11 mouse cellular contexts compared by ENCODE assay signal in genomic region chr12:85112550-85113251, GRCm38 (mm10). TPM values are rescaled to one million over a fixed set of nuclear protein-coding genes. Genes with fewer than 3 reads are reported as not detected.
DNase-seq lines count a peak whose midpoint lies in the region; ATAC-seq and TF ChIP-seq lines count a peak whose summit lies in the region.
"Had no signal": no experiment of that assay in that cellular context is flagged by ENCODE, and none has a peak within 500 bp of the region (broad histone marks: within the 10 kb centered on the region; RNA-seq: fewer than 3 reads in every experiment).

No protein-coding gene starts in this region.

- no peaks in the 10 kb centered on the region for H3K27me3 ChIP-seq in heart, embryonic 10.5 days (ENCODE audit: insufficient read depth, poor library complexity, severe bottlenecking)
- no peaks in the 10 kb centered on the region for H3K27me3 ChIP-seq in megakaryocyte, embryonic 14.5 days (replicated peaks)
- no peaks in the 10 kb centered on the region for H3K27me3 ChIP-seq in intestine, embryonic 16.5 days (replicated peaks; ENCODE audit: control insufficient read depth, insufficient read depth, low read length)
- H3K27me3 ChIP-seq in myocyte (ENCODE audit: control insufficient read depth, insufficient read depth, insufficient read length) = no peaks in the 10 kb centered on the region

- peak overlapping the region; percentile 76 for H3K4me2 ChIP-seq in intestine, embryonic 16.5 days (ENCODE audit: low read depth, low read length)
- peak overlapping the region; percentile 87 for H3K4me2 ChIP-seq in myocyte (ENCODE audit: low read depth)

- no peaks in the 10 kb centered on the region for H3K9me3 ChIP-seq in heart, embryonic 10.5 days
- H3K9me3 ChIP-seq in megakaryocyte, embryonic 14.5 days = no peaks in the 10 kb centered on the region
- H3K9me3 ChIP-seq in intestine, embryonic 16.5 days (ENCODE audit: control insufficient read depth, low read length) = no peaks in the 10 kb centered on the region

- peak overlapping the region; percentile 3; the same call in 1 of the 2 replicates for H3K27ac ChIP-seq in heart, embryonic 10.5 days
- peak overlapping the region; percentile 73 for H3K27ac ChIP-seq in intestine, embryonic 16.5 days (ENCODE audit: low read length)

- peak overlapping the region; percentile 98 for H3K4me3 ChIP-seq in heart, embryonic 10.5 days
- peak overlapping the region; percentile 73 for H3K4me3 ChIP-seq in megakaryocyte, embryonic 14.5 days (replicated peaks)
- H3K4me3 ChIP-seq in intestine, embryonic 16.5 days (ENCODE audit: low read length) = no peak overlapping the region
- peak overlapping the region; percentile 85 for H3K4me3 ChIP-seq in myocyte

- no peak for ATAC-seq in megakaryocyte, adult 5-6 weeks (ENCODE audit: poor library complexity, severe bottlenecking)
- ATAC-seq in intestine, embryonic 16.5 days = peak; percentile 68
- ATAC-seq: activated CD4-positive, CD25-positive, alpha-beta regulatory T cell, adult 4 months had no signal

- H3K9ac ChIP-seq in intestine, embryonic 16.5 days (ENCODE audit: low read depth, low read length) = peak overlapping the region; percentile 12; the same call in 1 of the 2 replicates

- no peak for DNase-seq in heart, embryonic 10.5 days (ENCODE audit: low spot score)
- DNase-seq in heart, adult 18-20 months = no peak
- no peak for DNase-seq in urinary bladder, postnatal 25 days (ENCODE audit: low spot score)
- no peak for DNase-seq in lung, postnatal 4 days
- DNase-seq: cerebellum, adult 9-11 months; gastrocnemius, postnatal 25 days had no signal

- H3K36me3 ChIP-seq in heart, embryonic 10.5 days = peaks cover 24% of the 10 kb centered on the region
- peaks cover 41% of the 10 kb centered on the region for H3K36me3 ChIP-seq in megakaryocyte, embryonic 14.5 days (replicated peaks; ENCODE audit: low read length)
- no peaks in the 10 kb centered on the region; the same call in 1 of the 2 replicates for H3K36me3 ChIP-seq in intestine, embryonic 16.5 days (ENCODE audit: control insufficient read depth, insufficient read depth, low read length)
- peaks cover 20% of the 10 kb centered on the region for H3K36me3 ChIP-seq in myocyte (ENCODE audit: control insufficient read depth, insufficient read depth)

- 81% methylated on average over 7 of the region's 7 CpGs for WGBS in heart, embryonic 10.5 days
- 84% methylated on average over 7 of the region's 7 CpGs for WGBS in intestine, embryonic 16.5 days

- TF ChIP-seq POLR2A in myocyte (IDR thresholded peaks at IDR 0.05; ENCODE audit: insufficient read length, low read depth) = no peak

- H3K79me2 ChIP-seq in myocyte (ENCODE audit: control insufficient read depth, insufficient read depth) = peaks cover 68% of the 10 kb centered on the region

- peaks cover 28% of the 10 kb centered on the region for H3K4me1 ChIP-seq in heart, embryonic 10.5 days
- peaks cover 70% of the 10 kb centered on the region for H3K4me1 ChIP-seq in megakaryocyte, embryonic 14.5 days
- peaks cover 17% of the 10 kb centered on the region for H3K4me1 ChIP-seq in intestine, embryonic 16.5 days (ENCODE audit: control insufficient read depth, insufficient read depth, low read length)

- H3ac ChIP-seq in myocyte (ENCODE audit: control insufficient read depth, insufficient read length) = no peak overlapping the region

TF ChIP-seq in myocyte, 11 proteins besides CTCF, POLR2A, EP300 and RAD21:
- no peak for TF ChIP-seq REST (IDR thresholded peaks at IDR 0.05; ENCODE audit: insufficient read depth, insufficient read length)
- TF ChIP-seq POLR2AphosphoS2 (IDR thresholded peaks at IDR 0.05; ENCODE audit: insufficient read length, low read depth) = no peak
- no peak for TF ChIP-seq MAX (IDR thresholded peaks at IDR 0.05; ENCODE audit: low read depth)
- TF ChIP-seq E2F4 (IDR thresholded peaks at IDR 0.05; ENCODE audit: insufficient read depth) = no peak

RNA-seq across cellular contexts. Expression of gene Dlst, which starts 2.1 kb away (rescaled TPM):
- 162 and 217 TPM in 2 replicates for polyA plus RNA-seq in heart, embryonic 10.5 days (2016; fragmentation: Nextera tagmentation; extraction: Ambion mirVana)
- total RNA-seq in heart, adult 18-20 months (2021) = 100 to 1,000 TPM; 759 to 769 TPM
- polyA plus RNA-seq in megakaryocyte, embryonic 14.5 days (2012; ENCODE audit: insufficient read depth, low replicate concordance) = 187 and 398 TPM in 2 replicates
- total RNA-seq in megakaryocyte, adult 5-6 weeks (2015) = 68.1 and 91.8 TPM in 2 replicates
- 166 and 175 TPM in 2 replicates for total RNA-seq in megakaryocyte, adult 5-6 weeks (2017)
- 146 and 158 TPM in 2 replicates for polyA plus RNA-seq in intestine, embryonic 16.5 days (2015; fragmentation: Nextera tagmentation; extraction: Ambion mirVana)
- 219 TPM for polyA plus RNA-seq in myocyte (2012; fragmentation: generic; extraction: Trizol)

RNA-seq across cellular contexts. Expression of gene Prox2, which starts 2.1 kb away (rescaled TPM):
- 1.9 and 2.6 TPM in 2 replicates for polyA plus RNA-seq in heart, embryonic 10.5 days (2016; fragmentation: Nextera tagmentation; extraction: Ambion mirVana)
- total RNA-seq in heart, adult 18-20 months (2021) = 1 to 10 TPM; 1.5 to 2.6 TPM
- 2.2 TPM in 2 replicates for polyA plus RNA-seq in megakaryocyte, embryonic 14.5 days (2012; ENCODE audit: insufficient read depth, low replicate concordance)
- total RNA-seq in megakaryocyte, adult 5-6 weeks (2015) = 1.6 and 3.1 TPM in 2 replicates
- total RNA-seq in megakaryocyte, adult 5-6 weeks (2017) = 2.0 and 6.0 TPM in 2 replicates
- 1.7 and 2.3 TPM in 2 replicates for polyA plus RNA-seq in intestine, embryonic 16.5 days (2015; fragmentation: Nextera tagmentation; extraction: Ambion mirVana)
- polyA plus RNA-seq in myocyte (2012; fragmentation: generic; extraction: Trizol) = 1.9 TPM

RNA-seq across cellular contexts. Expression of gene Rps6kl1, which starts 38.4 kb away (rescaled TPM):
- polyA plus RNA-seq in heart, embryonic 10.5 days (2016; fragmentation: Nextera tagmentation; extraction: Ambion mirVana) = 1.4 and 1.5 TPM in 2 replicates
- 1 to 10 TPM; 1.4 to 2.1 TPM for total RNA-seq in heart, adult 18-20 months (2021)
- polyA plus RNA-seq in megakaryocyte, embryonic 14.5 days (2012; ENCODE audit: insufficient read depth, low replicate concordance) = 0.68 TPM in 1 of 2 replicates, not detected in the other
- 0.04 TPM in 1 of 2 replicates, not detected in the other for total RNA-seq in megakaryocyte, adult 5-6 weeks (2015)
- total RNA-seq in megakaryocyte, adult 5-6 weeks (2017) = 0.15 TPM in 1 of 2 replicates, not detected in the other
- polyA plus RNA-seq in intestine, embryonic 16.5 days (2015; fragmentation: Nextera tagmentation; extraction: Ambion mirVana) = 2.4 TPM in 2 replicates
- polyA plus RNA-seq in myocyte (2012; fragmentation: generic; extraction: Trizol) = 0.53 TPM
